Mouse (Mus musculus): Measurements from ENCODE around the gene Tmem238. TPM values are rescaled to one million over a fixed set of nuclear protein-coding genes. Genes with fewer than 3 reads are reported as not detected.

The Tmem238 gene
- polyA plus RNA-seq, 1 experiment, result 59.4 TPM

DNA sequence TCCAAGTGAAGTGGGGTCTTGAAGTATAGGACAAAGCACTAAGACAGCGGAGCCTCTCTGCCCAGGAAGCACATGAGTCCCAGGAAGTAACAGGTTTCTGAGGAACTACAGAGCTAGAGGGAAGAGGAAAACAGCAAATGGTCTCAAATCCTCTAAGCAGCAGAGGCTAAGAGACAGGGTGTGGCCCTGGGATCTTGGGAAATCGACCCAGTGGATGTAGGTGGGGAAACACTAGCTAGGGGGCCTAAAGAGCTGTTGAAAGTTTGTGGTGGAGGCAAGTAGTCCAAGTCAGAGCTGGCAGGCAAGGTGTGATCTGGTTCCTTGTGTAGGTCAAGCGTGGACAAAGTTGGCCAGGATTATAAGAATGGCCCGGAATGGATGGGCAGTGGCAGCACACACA, 41.1 kb downstream of the Tmem238 start:
- 62% methylated on average over 4 of the region's 4 CpGs for WGBS
- no peak for TF ChIP-seq CTCF (IDR thresholded peaks at IDR 0.05; ENCODE audit: insufficient read depth, low read length)
- no peak for TF ChIP-seq POLR2A (IDR thresholded peaks at IDR 0.05; ENCODE audit: borderline replicate concordance, extremely low read depth, low read depth, low read length)
- Histone ChIP-seq H3K4me3 (replicated peaks; ENCODE audit: extremely low read depth, low read depth, low read length) (no peak overlapping the region), H3K4me1 (ENCODE audit: control insufficient read depth, insufficient read depth, low read length) (peaks cover 4% of the 10 kb centered on the region; the same call in 1 of the 2 replicates)
- no peak for DNase-seq

DNA sequence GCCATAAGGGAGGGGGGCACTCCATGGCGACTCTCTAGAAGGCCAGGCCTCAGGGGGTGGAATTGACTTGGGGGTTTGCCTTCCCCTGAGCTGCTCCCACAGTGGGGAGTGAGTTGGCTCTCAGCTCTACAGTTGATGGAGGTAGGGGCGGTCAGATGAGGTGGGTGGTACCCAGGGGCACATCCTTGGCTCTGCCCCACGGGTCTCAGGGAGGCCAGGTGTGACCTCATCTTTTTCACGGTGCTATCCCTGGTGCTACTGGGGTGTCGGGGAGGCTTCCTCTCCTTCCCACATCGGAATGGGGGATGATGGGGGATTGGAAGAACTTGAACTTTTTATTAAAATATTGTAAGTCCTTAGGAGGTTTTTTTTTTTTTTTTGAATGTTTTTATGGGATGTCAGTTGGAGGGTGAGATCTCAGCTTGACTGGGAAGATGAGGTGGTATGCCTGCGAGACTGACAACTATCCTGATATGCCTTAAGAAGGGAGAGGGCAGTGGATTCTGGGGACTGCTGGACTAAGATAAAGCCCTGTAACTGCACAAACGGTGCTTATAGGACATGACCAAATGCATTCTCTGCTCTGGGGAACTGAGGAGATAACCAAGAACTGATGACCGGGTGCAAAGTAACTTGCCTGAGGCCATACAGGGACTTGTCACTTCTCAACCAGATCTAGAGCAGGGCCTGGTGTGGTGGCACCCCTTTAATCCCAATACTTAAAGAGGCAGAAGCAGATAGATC, 42.1 kb downstream of the Tmem238 start:
- 69% methylated on average over 9 of the region's 9 CpGs for WGBS
- TF ChIP-seq POLR2A (IDR thresholded peaks at IDR 0.05; ENCODE audit: borderline replicate concordance, extremely low read depth, low read depth, low read length), result no peak
- TF ChIP-seq CTCF (IDR thresholded peaks at IDR 0.05; ENCODE audit: insufficient read depth, low read length), result no peak

DNA sequence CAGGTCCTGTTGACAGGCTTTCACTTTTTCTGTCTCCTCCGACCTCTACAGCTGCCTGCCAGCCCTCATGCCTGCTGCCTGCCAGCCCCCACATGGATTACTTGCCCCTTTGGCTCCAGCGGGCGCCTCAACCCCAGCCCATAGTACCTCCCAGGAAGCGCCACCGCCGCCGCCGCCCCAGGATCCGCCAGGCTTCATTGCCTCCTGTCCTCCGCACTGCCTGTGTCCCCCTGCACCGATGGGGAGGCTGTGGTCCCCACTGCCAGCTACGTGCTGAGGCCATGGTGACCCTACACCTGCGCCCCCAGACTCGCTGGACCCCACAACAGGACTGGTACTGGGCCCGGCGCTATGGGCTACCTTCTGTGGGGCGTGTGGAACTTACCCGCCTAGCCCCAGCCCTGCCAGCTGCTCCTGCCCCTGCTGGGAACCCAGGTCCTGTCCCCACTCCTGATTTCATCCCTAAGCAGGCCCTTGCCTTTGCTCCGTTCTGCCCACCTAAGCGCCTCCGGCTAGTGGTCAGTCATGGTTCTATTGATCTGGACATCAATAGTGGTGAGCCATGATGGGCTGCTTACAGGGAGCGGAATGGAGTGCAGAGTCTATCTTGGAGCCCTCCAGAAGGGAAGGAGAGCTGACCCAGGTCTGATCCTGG, 43.0 kb downstream of the Tmem238 start:
- TF ChIP-seq POLR2A (IDR thresholded peaks at IDR 0.05; ENCODE audit: borderline replicate concordance, extremely low read depth, low read depth, low read length) (no peak), CTCF (IDR thresholded peaks at IDR 0.05; ENCODE audit: insufficient read depth, low read length) (no peak)
- WGBS, result 86% methylated on average over 22 of the region's 22 CpGs
- Histone ChIP-seq H3K4me3 (replicated peaks; ENCODE audit: extremely low read depth, low read depth, low read length) (no peak overlapping the region), H3K4me1 (ENCODE audit: control insufficient read depth, insufficient read depth, low read length) (peaks cover 2% of the 10 kb centered on the region; the same call in 1 of the 2 replicates)
- DNase-seq, result no peak

More for the DNA sequence above, 42.1 kb downstream of the Tmem238 start:
- no peak for DNase-seq
- Histone ChIP-seq H3K4me3 (replicated peaks; ENCODE audit: extremely low read depth, low read depth, low read length) (no peak overlapping the region), H3K4me1 (ENCODE audit: control insufficient read depth, insufficient read depth, low read length) (peaks cover 4% of the 10 kb centered on the region)

DNA sequence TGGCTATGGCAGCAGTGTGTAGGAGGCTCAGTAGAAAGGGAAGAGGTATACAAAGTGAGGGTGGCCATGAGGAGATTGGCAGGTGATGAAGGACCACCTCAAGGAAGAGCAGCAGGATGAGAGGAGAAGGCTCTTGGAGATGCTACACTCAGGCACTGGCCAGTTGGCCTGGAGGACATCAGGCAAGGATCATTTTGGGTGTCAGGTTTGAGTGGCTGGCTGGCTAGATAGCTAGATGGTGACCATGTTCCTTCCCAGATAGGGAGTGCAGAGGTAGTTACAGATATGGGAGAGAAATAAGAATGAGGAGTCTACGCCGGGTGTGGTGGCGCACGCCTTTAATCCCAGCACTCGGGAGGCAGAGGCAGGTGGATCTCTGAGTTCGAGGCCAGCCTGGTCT, 44.6 kb downstream of the Tmem238 start:
- no peak overlapping the region for H3K4me3 ChIP-seq (replicated peaks; ENCODE audit: extremely low read depth, low read depth, low read length)
- H3K4me1 ChIP-seq (ENCODE audit: control insufficient read depth, insufficient read depth, low read length), result peaks cover 5% of the 10 kb centered on the region; the same call in 1 of the 2 replicates
- 97% methylated on average over 6 of the region's 6 CpGs for WGBS
- no peak for TF ChIP-seq POLR2A (IDR thresholded peaks at IDR 0.05; ENCODE audit: borderline replicate concordance, extremely low read depth, low read depth, low read length)
- no peak for TF ChIP-seq CTCF (IDR thresholded peaks at IDR 0.05; ENCODE audit: insufficient read depth, low read length)
- DNase-seq, result no peak

DNA sequence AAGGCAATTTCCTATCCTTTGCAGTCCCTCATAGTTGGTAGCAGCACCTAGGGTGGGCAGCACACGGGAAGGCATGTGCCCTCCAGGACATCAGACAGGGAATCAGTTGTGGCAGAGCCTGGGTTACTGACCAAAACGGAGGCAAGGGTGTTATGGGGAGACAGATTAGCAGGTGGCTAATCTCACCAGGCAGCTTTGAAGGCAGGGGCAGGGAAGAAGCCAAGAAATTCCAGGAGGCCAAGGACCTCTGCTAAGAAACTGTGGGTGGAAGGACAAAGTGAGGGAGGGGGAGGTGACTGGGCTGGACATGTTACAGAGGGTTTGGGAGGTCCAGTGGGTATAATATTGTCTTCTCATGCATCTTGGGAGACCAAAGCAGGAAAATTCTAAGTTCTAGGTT, 46.1 kb downstream of the Tmem238 start:
- Histone ChIP-seq H3K4me3 (replicated peaks; ENCODE audit: extremely low read depth, low read depth, low read length) (no peak overlapping the region), H3K4me1 (ENCODE audit: control insufficient read depth, insufficient read depth, low read length) (peaks cover 5% of the 10 kb centered on the region; the same call in 1 of the 2 replicates)
- TF ChIP-seq POLR2A (IDR thresholded peaks at IDR 0.05; ENCODE audit: borderline replicate concordance, extremely low read depth, low read depth, low read length) (no peak), CTCF (IDR thresholded peaks at IDR 0.05; ENCODE audit: insufficient read depth, low read length) (no peak)
- WGBS, result 43% methylated on average over 2 of the region's 2 CpGs
- no peak for DNase-seq

DNA sequence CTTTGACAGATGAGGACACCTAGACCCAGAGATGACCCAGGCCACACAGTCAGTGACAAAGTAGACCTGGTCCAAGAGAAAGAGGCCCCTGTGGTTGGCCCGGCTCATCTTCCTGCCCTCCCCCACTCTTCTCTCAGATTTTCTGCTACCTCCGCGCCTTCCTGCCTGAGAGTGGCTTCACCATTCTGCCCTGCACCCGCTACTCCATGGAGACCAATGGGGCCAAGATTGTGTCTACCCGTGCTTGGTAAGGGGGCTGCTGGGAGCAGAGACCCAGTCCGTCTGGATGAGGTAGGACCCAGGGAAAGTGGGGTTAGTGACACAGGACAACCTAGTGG, 47.0 kb downstream of the Tmem238 start:
- H3K4me3 ChIP-seq (replicated peaks; ENCODE audit: extremely low read depth, low read depth, low read length), result no peak overlapping the region
- H3K4me1 ChIP-seq (ENCODE audit: control insufficient read depth, insufficient read depth, low read length), result peaks cover 5% of the 10 kb centered on the region; the same call in 1 of the 2 replicates
- TF ChIP-seq CTCF (IDR thresholded peaks at IDR 0.05; ENCODE audit: insufficient read depth, low read length), result no peak
- TF ChIP-seq POLR2A (IDR thresholded peaks at IDR 0.05; ENCODE audit: borderline replicate concordance, extremely low read depth, low read depth, low read length), result no peak
- WGBS, result 86% methylated on average over 6 of the region's 6 CpGs
- DNase-seq, result no peak

DNA sequence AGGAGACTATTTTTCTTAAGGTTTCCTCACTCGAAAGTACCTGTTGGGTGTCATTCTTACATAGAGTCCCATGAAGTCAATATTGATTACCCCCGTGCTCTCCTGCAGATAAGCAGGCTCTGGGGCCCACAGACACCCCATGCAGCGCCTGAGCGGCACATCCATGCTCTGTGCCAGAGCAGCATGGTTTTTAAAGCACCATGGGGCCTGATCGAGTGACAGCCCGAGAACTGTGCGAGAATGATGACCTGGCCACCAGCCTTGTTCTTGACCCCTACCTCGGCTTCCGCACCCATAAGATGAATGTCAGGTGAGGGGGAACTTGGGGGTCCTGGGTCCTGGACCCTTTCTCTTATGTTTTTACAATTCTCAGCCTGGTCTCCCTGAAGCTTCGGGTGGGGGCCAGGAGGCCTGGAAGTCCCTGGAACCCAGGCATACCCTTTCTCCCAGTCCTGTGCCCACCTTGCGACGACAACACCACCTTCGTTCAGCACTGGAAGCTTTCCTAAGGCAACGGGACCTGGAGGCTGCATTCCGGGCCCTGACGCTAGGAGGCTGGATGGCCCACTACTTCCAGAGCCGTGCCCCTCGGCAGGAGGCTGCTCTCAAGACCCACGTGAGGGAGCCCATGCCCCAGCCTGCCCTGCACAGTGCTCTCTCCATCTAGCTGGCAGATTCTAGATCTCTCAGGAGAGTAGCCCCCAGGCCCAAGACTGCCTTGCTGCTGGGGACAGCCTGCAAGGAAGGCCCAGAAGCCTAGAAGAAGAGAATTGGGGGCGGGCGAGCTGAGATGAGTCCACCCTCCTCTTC, 47.6 kb downstream of the Tmem238 start:
- 86% methylated on average over 21 of the region's 21 CpGs for WGBS
- Histone ChIP-seq H3K4me1 (ENCODE audit: control insufficient read depth, insufficient read depth, low read length) (peaks cover 5% of the 10 kb centered on the region; the same call in 1 of the 2 replicates), H3K4me3 (replicated peaks; ENCODE audit: extremely low read depth, low read depth, low read length) (no peak overlapping the region)
- TF ChIP-seq CTCF (IDR thresholded peaks at IDR 0.05; ENCODE audit: insufficient read depth, low read length) (no peak), POLR2A (IDR thresholded peaks at IDR 0.05; ENCODE audit: borderline replicate concordance, extremely low read depth, low read depth, low read length) (no peak)
- no peak for DNase-seq

DNA sequence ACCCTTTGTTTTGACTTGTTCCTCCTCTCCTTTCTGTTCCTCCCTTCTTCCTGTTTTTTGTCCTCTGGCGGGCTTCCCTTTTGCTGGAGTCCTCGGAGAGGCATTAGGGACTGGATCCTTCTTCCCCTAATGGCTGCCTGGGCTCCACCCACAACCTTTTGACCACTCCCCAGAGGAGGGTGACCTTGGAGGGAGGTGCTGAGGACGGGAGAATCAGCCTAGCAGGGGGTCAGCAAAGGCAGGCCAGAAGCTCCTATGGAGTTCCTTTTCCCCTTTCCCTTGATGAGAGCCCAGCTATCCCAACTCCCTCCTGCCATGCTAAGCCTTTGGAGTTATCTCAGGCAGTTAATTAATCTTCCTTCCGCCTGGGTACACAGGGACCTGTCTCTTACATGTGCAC, 48.3 kb downstream of the Tmem238 start:
- DNase-seq, result peak; percentile 65
- TF ChIP-seq CTCF (IDR thresholded peaks at IDR 0.05; ENCODE audit: insufficient read depth, low read length) (no peak), POLR2A (IDR thresholded peaks at IDR 0.05; ENCODE audit: borderline replicate concordance, extremely low read depth, low read depth, low read length) (peak; percentile 45; the same call in 1 of the 2 replicates)
- WGBS, result 7% methylated on average over 4 of the region's 4 CpGs
- H3K4me3 ChIP-seq (replicated peaks; ENCODE audit: extremely low read depth, low read depth, low read length), result peak overlapping the region; percentile 37
- H3K4me1 ChIP-seq (ENCODE audit: control insufficient read depth, insufficient read depth, low read length), result peaks cover 5% of the 10 kb centered on the region; the same call in 1 of the 2 replicates

DNA sequence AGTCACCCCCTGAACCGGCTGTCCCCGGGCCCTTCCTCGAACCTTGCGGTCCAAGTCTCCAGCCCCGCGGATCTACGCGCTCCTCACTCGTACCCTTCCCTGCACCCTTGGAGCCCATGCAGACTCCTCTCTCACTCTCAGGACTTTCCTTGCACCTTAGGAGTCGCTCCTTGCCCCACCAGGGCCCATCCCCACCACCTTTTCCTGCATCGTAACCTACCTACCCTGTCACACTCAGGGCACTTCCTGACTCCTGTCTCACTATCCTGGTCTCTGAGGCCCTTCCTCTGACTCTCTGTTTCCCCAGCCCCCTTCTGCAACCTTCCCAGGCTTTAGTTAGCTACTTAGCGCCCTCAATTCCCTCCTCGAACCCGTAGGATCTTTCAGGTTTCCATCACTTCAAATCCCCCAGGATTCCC, 49.1 kb downstream of the Tmem238 start:
- no peak for DNase-seq
- under 1% methylated on average over 14 of the region's 14 CpGs for WGBS
- peaks cover 5% of the 10 kb centered on the region; the same call in 1 of the 2 replicates for H3K4me1 ChIP-seq (ENCODE audit: control insufficient read depth, insufficient read depth, low read length)
- TF ChIP-seq POLR2A (IDR thresholded peaks at IDR 0.05; ENCODE audit: borderline replicate concordance, extremely low read depth, low read depth, low read length) (no peak), CTCF (IDR thresholded peaks at IDR 0.05; ENCODE audit: insufficient read depth, low read length) (no peak)
- H3K4me3 ChIP-seq (replicated peaks; ENCODE audit: extremely low read depth, low read depth, low read length), result peak overlapping the region; percentile 86

Data from lung, adult 2 months (tissue).